Mouse (Mus musculus): ENCODE measurements around the gene Lrrc27. TPM values are rescaled to one million over a fixed set of nuclear protein-coding genes. Genes with fewer than 3 reads are reported as not detected.

Lrrc27 gene
- polyA plus RNA-seq, 1 experiment: 863 TPM

DNA sequence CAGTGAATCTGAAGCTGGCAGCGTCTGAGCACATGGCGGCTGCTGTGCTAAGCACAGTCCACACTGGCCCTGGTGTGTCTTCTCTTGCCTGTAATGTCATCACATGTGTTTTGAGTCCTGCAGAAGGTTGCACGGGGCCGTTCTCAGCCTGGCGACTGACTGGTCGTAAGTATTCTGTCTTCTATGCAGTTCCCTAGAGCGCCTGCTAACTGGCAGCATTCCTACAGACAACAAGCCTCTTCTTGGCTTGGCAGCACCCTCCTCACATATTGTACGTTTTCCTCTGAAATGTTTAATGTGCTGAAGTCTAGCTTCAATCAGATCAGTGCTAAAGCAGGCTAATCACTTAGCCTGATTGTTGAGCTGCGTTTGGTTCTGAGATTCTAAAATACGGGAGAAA lies 62.8 kb downstream of the Lrrc27 start:
- H3K4me1 ChIP-seq (ENCODE audit: control insufficient read depth, insufficient read depth, low read length): no peaks in the 10 kb centered on the region; the same call in 1 of the 2 replicates
- H3K27me3 ChIP-seq (ENCODE audit: control insufficient read depth, insufficient read depth, low read length): no peaks in the 10 kb centered on the region
- no peak for TF ChIP-seq CTCF (IDR thresholded peaks at IDR 0.05; ENCODE audit: control insufficient read depth, insufficient read depth, insufficient replicate concordance, low read depth, low read length)
- no peak for TF ChIP-seq POLR2A (IDR thresholded peaks at IDR 0.05; ENCODE audit: control insufficient read depth, low read depth, low read length)
- no peak overlapping the region for H3K4me3 ChIP-seq (ENCODE audit: control insufficient read depth, low read depth, low read length)
- H3K27ac ChIP-seq (ENCODE audit: control insufficient read depth, insufficient read depth, low read depth, low read length): no peak overlapping the region
- no peaks in the 10 kb centered on the region for H3K36me3 ChIP-seq (ENCODE audit: control insufficient read depth, insufficient read depth, low read length)

DNA sequence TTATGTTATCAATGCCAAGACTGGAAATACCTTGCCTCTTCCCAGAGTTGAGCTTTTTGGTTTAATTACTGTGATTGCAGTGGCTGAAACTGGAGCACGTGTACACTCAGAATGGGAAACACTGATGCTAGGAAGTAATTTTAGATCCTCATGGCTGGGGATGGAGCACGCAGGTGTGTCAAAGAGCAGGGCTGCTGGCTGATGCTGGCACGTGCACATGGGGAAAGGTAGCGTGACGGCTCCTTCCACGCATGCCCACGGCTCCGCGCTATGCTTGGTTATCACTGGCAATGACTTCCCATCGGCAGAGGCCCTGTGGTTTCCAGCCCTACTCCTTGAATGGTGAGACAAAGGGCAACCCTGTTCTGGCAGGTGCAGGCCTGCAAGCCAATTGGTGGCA lies 63.4 kb downstream of the Lrrc27 start:
- no peak overlapping the region for H3K4me3 ChIP-seq (ENCODE audit: control insufficient read depth, low read depth, low read length)
- TF ChIP-seq POLR2A (IDR thresholded peaks at IDR 0.05; ENCODE audit: control insufficient read depth, low read depth, low read length): no peak
- no peak for TF ChIP-seq CTCF (IDR thresholded peaks at IDR 0.05; ENCODE audit: control insufficient read depth, insufficient read depth, insufficient replicate concordance, low read depth, low read length)
- H3K27ac ChIP-seq (ENCODE audit: control insufficient read depth, insufficient read depth, low read depth, low read length): no peak overlapping the region
- H3K4me1 ChIP-seq (ENCODE audit: control insufficient read depth, insufficient read depth, low read length): no peaks in the 10 kb centered on the region; the same call in 1 of the 2 replicates
- H3K27me3 ChIP-seq (ENCODE audit: control insufficient read depth, insufficient read depth, low read length): no peaks in the 10 kb centered on the region
- H3K36me3 ChIP-seq (ENCODE audit: control insufficient read depth, insufficient read depth, low read length): no peaks in the 10 kb centered on the region

DNA sequence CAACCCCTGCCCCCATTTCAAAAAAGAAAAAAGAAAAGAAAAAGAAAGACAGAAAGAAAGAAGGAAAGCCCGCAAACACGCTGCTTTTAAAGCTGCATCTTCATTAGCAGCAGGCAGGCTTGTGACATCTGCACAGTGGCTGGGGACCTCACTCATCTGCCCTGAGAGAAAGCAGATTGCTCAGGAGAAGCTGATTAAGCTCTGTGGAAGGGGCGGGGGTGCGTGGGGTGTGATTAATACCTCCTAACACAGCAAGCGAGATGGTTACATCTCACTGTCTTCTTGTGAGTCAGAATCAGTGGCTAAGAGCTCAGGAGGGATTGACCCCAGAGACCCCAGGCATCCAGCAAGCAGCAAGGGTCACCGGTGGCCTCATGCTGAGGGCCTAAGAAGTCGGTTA lies 64.7 kb downstream of the Lrrc27 start:
- H3K27ac ChIP-seq (ENCODE audit: control insufficient read depth, insufficient read depth, low read depth, low read length): no peak overlapping the region
- H3K36me3 ChIP-seq (ENCODE audit: control insufficient read depth, insufficient read depth, low read length): no peaks in the 10 kb centered on the region
- TF ChIP-seq CTCF (IDR thresholded peaks at IDR 0.05; ENCODE audit: control insufficient read depth, insufficient read depth, insufficient replicate concordance, low read depth, low read length): no peak
- TF ChIP-seq POLR2A (IDR thresholded peaks at IDR 0.05; ENCODE audit: control insufficient read depth, low read depth, low read length): no peak
- H3K4me1 ChIP-seq (ENCODE audit: control insufficient read depth, insufficient read depth, low read length): no peaks in the 10 kb centered on the region; the same call in 1 of the 2 replicates
- no peak overlapping the region for H3K4me3 ChIP-seq (ENCODE audit: control insufficient read depth, low read depth, low read length)
- no peaks in the 10 kb centered on the region for H3K27me3 ChIP-seq (ENCODE audit: control insufficient read depth, insufficient read depth, low read length)

DNA sequence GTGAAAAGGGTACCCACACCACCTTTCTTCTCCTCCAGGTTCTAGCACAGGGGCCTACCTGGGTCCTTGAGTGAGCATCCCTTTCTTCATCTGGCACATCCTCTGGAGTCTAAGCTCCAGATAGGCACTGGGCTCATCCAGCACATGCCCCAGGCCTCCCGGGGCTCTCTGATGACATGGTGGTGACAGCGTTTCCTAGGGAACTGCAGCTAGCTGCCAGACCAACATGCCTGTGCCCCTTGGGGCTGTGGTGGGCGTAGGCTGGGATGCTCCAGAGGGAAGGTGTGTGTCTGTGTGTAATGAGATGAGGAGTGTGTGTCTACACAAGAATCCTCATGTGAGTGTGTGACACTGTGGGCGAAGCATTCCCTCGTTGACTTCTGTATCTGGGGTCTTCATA lies 66.8 kb downstream of the Lrrc27 start:
- H3K27ac ChIP-seq (ENCODE audit: control insufficient read depth, insufficient read depth, low read depth, low read length): no peak overlapping the region
- H3K4me1 ChIP-seq (ENCODE audit: control insufficient read depth, insufficient read depth, low read length): no peaks in the 10 kb centered on the region
- H3K27me3 ChIP-seq (ENCODE audit: control insufficient read depth, insufficient read depth, low read length): no peaks in the 10 kb centered on the region

DNA sequence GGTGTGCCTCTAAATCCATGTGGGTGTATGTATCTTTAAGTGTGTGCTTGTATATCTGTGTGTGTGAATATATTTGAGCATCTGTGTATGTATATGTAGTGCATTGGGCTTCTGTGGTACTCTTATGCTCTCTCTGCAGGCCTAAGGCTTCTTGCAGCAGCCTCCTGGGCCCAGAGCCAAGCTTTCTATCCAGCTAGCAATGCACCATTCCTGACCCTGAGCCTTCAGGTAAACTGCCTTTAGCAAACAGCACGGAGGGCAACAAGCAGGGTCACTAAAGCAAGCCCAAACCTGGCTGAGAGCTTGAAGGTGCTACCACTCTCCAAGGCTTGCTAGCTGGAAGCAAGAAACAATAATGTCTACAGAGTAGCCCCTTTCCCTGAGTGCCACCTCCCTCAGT lies 67.3 kb downstream of the Lrrc27 start:
- no peak for TF ChIP-seq CTCF (IDR thresholded peaks at IDR 0.05; ENCODE audit: control insufficient read depth, insufficient read depth, insufficient replicate concordance, low read depth, low read length)
- no peak for TF ChIP-seq POLR2A (IDR thresholded peaks at IDR 0.05; ENCODE audit: control insufficient read depth, low read depth, low read length)
- H3K4me3 ChIP-seq (ENCODE audit: control insufficient read depth, low read depth, low read length): no peak overlapping the region
- H3K4me1 ChIP-seq (ENCODE audit: control insufficient read depth, insufficient read depth, low read length): no peaks in the 10 kb centered on the region
- H3K36me3 ChIP-seq (ENCODE audit: control insufficient read depth, insufficient read depth, low read length): no peaks in the 10 kb centered on the region
- H3K27ac ChIP-seq (ENCODE audit: control insufficient read depth, insufficient read depth, low read depth, low read length): no peak overlapping the region
- H3K27me3 ChIP-seq (ENCODE audit: control insufficient read depth, insufficient read depth, low read length): no peaks in the 10 kb centered on the region

More for the DNA sequence above, 66.8 kb downstream of the Lrrc27 start:
- H3K4me3 ChIP-seq (ENCODE audit: control insufficient read depth, low read depth, low read length): no peak overlapping the region
- no peaks in the 10 kb centered on the region for H3K36me3 ChIP-seq (ENCODE audit: control insufficient read depth, insufficient read depth, low read length)
- TF ChIP-seq POLR2A (IDR thresholded peaks at IDR 0.05; ENCODE audit: control insufficient read depth, low read depth, low read length) (no peak), CTCF (IDR thresholded peaks at IDR 0.05; ENCODE audit: control insufficient read depth, insufficient read depth, insufficient replicate concordance, low read depth, low read length) (no peak)

DNA sequence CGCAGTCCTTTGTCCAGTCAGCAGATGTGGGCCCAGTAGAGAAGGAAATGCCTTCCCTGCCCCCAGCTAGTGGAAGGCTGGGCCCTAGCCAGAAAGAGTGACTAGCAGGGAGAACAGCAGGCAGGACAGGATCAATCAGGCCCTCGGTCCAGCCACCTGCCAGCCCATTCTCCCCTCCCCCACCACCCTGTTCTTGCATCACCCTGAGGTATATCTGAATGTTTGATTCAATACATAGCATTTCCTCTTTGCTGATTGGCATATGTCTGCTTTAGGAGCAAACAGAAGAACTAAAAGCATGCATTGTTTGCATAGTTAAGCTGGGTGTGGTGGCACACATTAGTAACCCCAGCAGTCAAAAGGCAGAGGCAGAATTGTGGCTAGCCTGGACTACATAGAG lies 68.4 kb downstream of the Lrrc27 start:
- H3K27me3 ChIP-seq (ENCODE audit: control insufficient read depth, insufficient read depth, low read length): no peaks in the 10 kb centered on the region
- no peak overlapping the region for H3K27ac ChIP-seq (ENCODE audit: control insufficient read depth, insufficient read depth, low read depth, low read length)
- H3K4me3 ChIP-seq (ENCODE audit: control insufficient read depth, low read depth, low read length): no peak overlapping the region
- no peak for TF ChIP-seq CTCF (IDR thresholded peaks at IDR 0.05; ENCODE audit: control insufficient read depth, insufficient read depth, insufficient replicate concordance, low read depth, low read length)
- no peak for TF ChIP-seq POLR2A (IDR thresholded peaks at IDR 0.05; ENCODE audit: control insufficient read depth, low read depth, low read length)
- no peaks in the 10 kb centered on the region for H3K4me1 ChIP-seq (ENCODE audit: control insufficient read depth, insufficient read depth, low read length)
- H3K36me3 ChIP-seq (ENCODE audit: control insufficient read depth, insufficient read depth, low read length): no peaks in the 10 kb centered on the region

DNA sequence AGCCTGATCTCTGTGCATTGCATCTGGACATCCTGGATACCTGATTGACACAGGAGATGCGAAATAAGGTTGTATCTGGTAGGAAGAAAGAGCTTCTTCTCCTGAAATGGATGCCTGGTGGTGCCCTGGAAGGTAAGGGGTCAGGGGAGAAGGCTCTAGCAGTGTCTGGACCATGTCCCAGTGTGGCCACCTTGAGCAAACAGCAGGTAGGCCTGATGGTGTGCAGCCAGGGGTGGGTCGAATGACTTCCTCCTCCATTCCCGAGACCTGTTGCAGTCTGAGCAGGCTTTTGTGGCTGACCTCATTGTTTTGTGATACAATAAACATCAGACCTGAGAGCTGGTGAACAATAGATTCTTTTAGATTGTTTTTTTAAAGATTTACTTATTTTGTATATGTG lies 69.2 kb downstream of the Lrrc27 start:
- no peak overlapping the region for H3K27ac ChIP-seq (ENCODE audit: control insufficient read depth, insufficient read depth, low read depth, low read length)
- no peaks in the 10 kb centered on the region for H3K36me3 ChIP-seq (ENCODE audit: control insufficient read depth, insufficient read depth, low read length)

More for the DNA sequence above, 69.2 kb downstream of the Lrrc27 start:
- H3K4me1 ChIP-seq (ENCODE audit: control insufficient read depth, insufficient read depth, low read length): no peaks in the 10 kb centered on the region
- no peaks in the 10 kb centered on the region for H3K27me3 ChIP-seq (ENCODE audit: control insufficient read depth, insufficient read depth, low read length)
- H3K4me3 ChIP-seq (ENCODE audit: control insufficient read depth, low read depth, low read length): no peak overlapping the region
- TF ChIP-seq POLR2A (IDR thresholded peaks at IDR 0.05; ENCODE audit: control insufficient read depth, low read depth, low read length): no peak
- no peak for TF ChIP-seq CTCF (IDR thresholded peaks at IDR 0.05; ENCODE audit: control insufficient read depth, insufficient read depth, insufficient replicate concordance, low read depth, low read length)
